Mouse (Mus musculus) limb, embryonic 11.5 days (tissue): ENCODE measurements around the gene Slc29a3. TPM values are rescaled to one million over a fixed set of nuclear protein-coding genes. Genes with fewer than 3 reads are reported as not detected.

Experiments
- ATAC-seq: fragments of 200-750 bp; cut with Nextera tagmentation; 2 replicates; pipeline ENCODE4 v1.8.0; 2017; ENCODE audit warnings: low read depth; ENCODE audit not compliant: insufficient number of reproducible peaks, low FRiP score, low TSS enrichment
- DNase-seq: peaks from one replicate; pipeline ENCODE4 v3.0.0-alpha.2; 2015; ENCODE audit warnings: low spot score
- H3K27ac ChIP-seq: fragments of 300-500 bp; sonication (generic); replicated peaks from 2 replicates; pipeline ENCODE4 v1.5.1; 2014; ENCODE audit warnings: low read depth, mild to moderate bottlenecking, low read length
- H3K27me3 ChIP-seq: fragments of 300-500 bp; sonication (generic); 2 replicates; pipeline ENCODE4 v1.6.1; 2014; ENCODE audit warnings: mild to moderate bottlenecking, low read length, mixed read lengths; ENCODE audit not compliant: control insufficient read depth, insufficient read depth
- H3K36me3 ChIP-seq: fragments of 300-500 bp; sonication (generic); 2 replicates; pipeline ENCODE4 v1.6.1; 2014; ENCODE audit warnings: mild to moderate bottlenecking, low read length, moderate library complexity, mixed read lengths; ENCODE audit not compliant: control insufficient read depth, insufficient read depth
- H3K4me1 ChIP-seq: fragments of 300-500 bp; sonication (generic); 2 replicates; pipeline ENCODE4 v1.6.1; 2014; ENCODE audit warnings: low read length, mixed read lengths; ENCODE audit not compliant: control insufficient read depth, insufficient read depth
- H3K4me2 ChIP-seq: fragments of 300-500 bp; sonication (generic); 2 replicates; pipeline ENCODE4 v1.6.1; 2014; ENCODE audit warnings: low read depth, mild to moderate bottlenecking, moderate library complexity; ENCODE audit not compliant: severe bottlenecking
- H3K4me3 ChIP-seq: fragments of 300-500 bp; sonication (generic); 2 replicates; pipeline ENCODE4 v1.5.1; 2014; ENCODE audit warnings: low read depth, low read length
- H3K9ac ChIP-seq: fragments of 300-500 bp; sonication (generic); 2 replicates; pipeline ENCODE4 v1.6.1; 2014; ENCODE audit warnings: mild to moderate bottlenecking, low read length
- H3K9me3 ChIP-seq: fragments of 300-500 bp; sonication (generic); 2 replicates; pipeline ENCODE4 v1.6.1; 2016; ENCODE audit warnings: low read length; ENCODE audit not compliant: control insufficient read depth
- WGBS: fragments of 180-500 bp; shearing (Covaris S2); extraction: QIAGEN DNeasy Blood & Tissue Kit; methylation state at CpG from one replicate; pipeline ENCODE4 v1.1.7; 2014; 5-methylcytosine and 5-hydroxymethylcytosine counted together
- polyA plus RNA-seq: library from polyadenylated mRNA; unstranded; fragments of >200 nt; fragmentation: Nextera tagmentation; extraction: Ambion mirVana; gene quantifications from 2 replicates; pipeline ENCODE4 v1.2.1, GENCODE M21; 2014

The Slc29a3 gene
- polyA plus RNA-seq, 1 experiment from 2014 or later: 6.4 TPM

- no peak overlapping the region for H3K4me3 ChIP-seq
- H3K9me3 ChIP-seq: no peaks in the 10 kb centered on the region
- DNase-seq (peak; percentile 68), ATAC-seq (no peak)
- WGBS: 70% methylated on average over 12 of the region's 12 CpGs
- peaks cover 10% of the 10 kb centered on the region; the same call in 1 of the 2 replicates for H3K36me3 ChIP-seq
- H3K27ac ChIP-seq: no peak overlapping the region
- no peak overlapping the region for H3K4me2 ChIP-seq
- no peaks in the 10 kb centered on the region for H3K4me1 ChIP-seq
- no peak overlapping the region for H3K9ac ChIP-seq
- H3K27me3 ChIP-seq: no peaks in the 10 kb centered on the region
Observed at GRCm38 (mm10) chr10:60778542-60778941, 25.9 kb upstream of the Slc29a3 start.

GRCm38 (mm10) chr10:60775473-60775872 lies 22.9 kb upstream of the Slc29a3 start:
- no peaks in the 10 kb centered on the region for H3K4me1 ChIP-seq
- peaks cover 18% of the 10 kb centered on the region; the same call in 1 of the 2 replicates for H3K36me3 ChIP-seq
- WGBS: 79% methylated on average over 6 of the region's 6 CpGs
- ATAC-seq (no peak), DNase-seq (peak; percentile 62)
- H3K27me3 ChIP-seq: no peaks in the 10 kb centered on the region
- H3K4me3 ChIP-seq: no peak overlapping the region
- H3K9ac ChIP-seq: no peak overlapping the region
- H3K9me3 ChIP-seq: no peaks in the 10 kb centered on the region
- H3K27ac ChIP-seq: no peak overlapping the region
- no peak overlapping the region for H3K4me2 ChIP-seq

- DNase-seq (no peak), ATAC-seq (no peak)
- Histone ChIP-seq H3K4me2 (no peak overlapping the region), H3K36me3 (peaks cover 18% of the 10 kb centered on the region; the same call in 1 of the 2 replicates), H3K9ac (no peak overlapping the region), H3K4me3 (no peak overlapping the region), H3K4me1 (no peaks in the 10 kb centered on the region), H3K27ac (no peak overlapping the region), H3K27me3 (no peaks in the 10 kb centered on the region), H3K9me3 (no peaks in the 10 kb centered on the region)
- 97% methylated on average over 13 of the region's 13 CpGs for WGBS
Observed at GRCm38 (mm10) chr10:60774616-60775015, 22.0 kb upstream of the Slc29a3 start.

GRCm38 (mm10) chr10:60770855-60771254 lies 18.3 kb upstream of the Slc29a3 start:
- H3K27ac ChIP-seq: no peak overlapping the region
- no peaks in the 10 kb centered on the region for H3K27me3 ChIP-seq
- ATAC-seq: no peak
- WGBS: 82% methylated on average over 4 of the region's 4 CpGs
- no peak overlapping the region for H3K4me2 ChIP-seq
- H3K9ac ChIP-seq: no peak overlapping the region
- H3K4me3 ChIP-seq: no peak overlapping the region
- DNase-seq: no peak
- no peaks in the 10 kb centered on the region for H3K4me1 ChIP-seq
- H3K36me3 ChIP-seq: peaks cover 19% of the 10 kb centered on the region; the same call in 1 of the 2 replicates
- no peaks in the 10 kb centered on the region for H3K9me3 ChIP-seq

GRCm38 (mm10) chr10:60768614-60769013 lies 16.0 kb upstream of the Slc29a3 start:
- no peaks in the 10 kb centered on the region for H3K4me1 ChIP-seq
- H3K4me3 ChIP-seq: no peak overlapping the region
- peaks cover 11% of the 10 kb centered on the region; the same call in 1 of the 2 replicates for H3K36me3 ChIP-seq
- no peak overlapping the region for H3K4me2 ChIP-seq
- H3K9me3 ChIP-seq: no peaks in the 10 kb centered on the region
- ATAC-seq (no peak), DNase-seq (no peak)
- no peak overlapping the region for H3K9ac ChIP-seq
- no peak overlapping the region for H3K27ac ChIP-seq
- 90% methylated on average over 7 of the region's 7 CpGs for WGBS
- no peaks in the 10 kb centered on the region for H3K27me3 ChIP-seq

GRCm38 (mm10) chr10:60767400-60767799 lies 14.8 kb upstream of the Slc29a3 start:
- H3K4me2 ChIP-seq: no peak overlapping the region
- ATAC-seq: no peak
- H3K9ac ChIP-seq: no peak overlapping the region
- no peak for DNase-seq
- peaks cover 9% of the 10 kb centered on the region; the same call in 1 of the 2 replicates for H3K36me3 ChIP-seq
- no peaks in the 10 kb centered on the region for H3K4me1 ChIP-seq
- H3K27ac ChIP-seq: no peak overlapping the region
- no peaks in the 10 kb centered on the region for H3K9me3 ChIP-seq
- no peak overlapping the region for H3K4me3 ChIP-seq
- 89% methylated on average over 7 of the region's 7 CpGs for WGBS
- H3K27me3 ChIP-seq: no peaks in the 10 kb centered on the region

- no peak overlapping the region for H3K9ac ChIP-seq
- DNase-seq (no peak), ATAC-seq (no peak)
- no peaks in the 10 kb centered on the region for H3K9me3 ChIP-seq
- WGBS: 76% methylated on average over 1 of the region's 1 CpGs
- H3K4me1 ChIP-seq: no peaks in the 10 kb centered on the region
- H3K36me3 ChIP-seq: no peaks in the 10 kb centered on the region; the same call in 1 of the 2 replicates
- no peaks in the 10 kb centered on the region for H3K27me3 ChIP-seq
- H3K4me3 ChIP-seq: no peak overlapping the region
- no peak overlapping the region for H3K27ac ChIP-seq
- no peak overlapping the region for H3K4me2 ChIP-seq
Observed at GRCm38 (mm10) chr10:60762126-60762525, 9.5 kb upstream of the Slc29a3 start.

- DNase-seq: peak; percentile 95
- peak; percentile 61; the same call in 1 of the 2 replicates for ATAC-seq
- no peak overlapping the region for H3K27ac ChIP-seq
- whole genome bisulfite sequencing: 8% methylated on average over 14 of the region's 14 CpGs
- no peak overlapping the region for H3K9ac ChIP-seq
- H3K27me3 ChIP-seq: no peaks in the 10 kb centered on the region
- no peak overlapping the region for H3K4me3 ChIP-seq
- no peaks in the 10 kb centered on the region; the same call in 1 of the 2 replicates for H3K36me3 ChIP-seq
- no peaks in the 10 kb centered on the region for H3K9me3 ChIP-seq
- no peaks in the 10 kb centered on the region for H3K4me1 ChIP-seq
- H3K4me2 ChIP-seq: no peak overlapping the region
Observed at GRCm38 (mm10) chr10:60760377-60760776, 7.8 kb upstream of the Slc29a3 start.

GRCm38 (mm10) chr10:60756992-60757391 lies 4.4 kb upstream of the Slc29a3 start:
- Histone ChIP-seq H3K4me2 (no peak overlapping the region), H3K27ac (no peak overlapping the region), H3K9me3 (no peaks in the 10 kb centered on the region), H3K4me3 (no peak overlapping the region), H3K36me3 (no peaks in the 10 kb centered on the region), H3K27me3 (no peaks in the 10 kb centered on the region), H3K4me1 (0 out of 2 replicates have a peak, but pooled peaks cover 4% of the 10 kb centered on the region), H3K9ac (no peak overlapping the region)
- DNase-seq (peak; percentile 80), ATAC-seq (no peak)
- WGBS: 3% methylated on average over 7 of the region's 7 CpGs
